Mouse (Mus musculus): ENCODE data around the gene Kif17. TPM values are rescaled to one million over a fixed set of nuclear protein-coding genes. Genes with fewer than 3 reads are reported as not detected.

Gene Kif17
- total RNA-seq, 1 experiment, result 0.40 TPM

DNA sequence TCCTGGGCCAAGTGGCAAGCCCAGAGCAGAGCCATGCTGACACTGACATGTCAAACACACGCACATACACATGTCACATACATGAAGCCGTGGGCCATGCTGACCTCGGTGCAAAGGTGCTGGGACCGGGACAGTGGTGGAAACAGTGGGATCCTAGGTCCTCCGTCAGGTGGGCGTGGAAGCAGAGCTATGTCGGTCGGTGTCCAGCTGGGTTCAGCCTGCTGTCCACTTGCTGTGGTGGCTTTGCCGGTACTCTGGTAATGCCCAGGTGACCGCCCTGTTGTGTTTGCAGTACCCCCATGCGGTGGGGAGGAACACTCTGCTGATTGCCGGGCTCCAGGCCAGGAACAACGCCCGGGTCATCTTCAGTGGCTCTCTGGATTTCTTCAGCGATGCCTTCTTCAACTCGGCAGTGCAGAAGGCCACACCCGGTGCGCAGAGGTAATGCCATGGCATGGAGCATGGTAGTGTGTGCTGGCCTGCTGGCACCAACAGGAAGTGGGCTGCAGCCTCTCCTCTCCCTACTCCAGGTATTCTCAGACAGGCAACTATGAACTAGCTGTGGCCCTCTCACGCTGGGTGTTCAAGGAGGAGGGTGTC is 60.2 kb downstream of the Kif17 start:
- peaks cover 54% of the 10 kb centered on the region for H3K36me3 ChIP-seq (ENCODE audit: control insufficient read depth, insufficient read depth, low read length, poor library complexity, severe bottlenecking)
- in situ Hi-C loops (cut with MboI; ENCODE audit: low sequenced_read_pairs in 2 of 2, unreplicated experiment in 2 of 2), result loop anchor here in 1 of 2 experiments (10.0 kb wide), 1 partner anchor 346 kb away; no protein-coding TSS in a partner anchor
- H3K9me3 ChIP-seq (ENCODE audit: control insufficient read depth, insufficient read depth, low read depth, low read length), result no peaks in the 10 kb centered on the region
- no peak overlapping the region for H3K27ac ChIP-seq (ENCODE audit: insufficient read depth, low read depth, low read length, poor library complexity, severe bottlenecking)
- H3K4me1 ChIP-seq (ENCODE audit: control insufficient read depth in 2 of 2, insufficient read depth in 2 of 2, low read length in 2 of 2, poor library complexity in 1 of 2), result peaks cover 5% of the 10 kb centered on the region in 2 experiments; a peak in 2 of 4 replicates
- no peak overlapping the region for H3K9ac ChIP-seq (ENCODE audit: insufficient read depth, low read depth, low read length, poor library complexity, severe bottlenecking)
- no peak overlapping the region for H3K4me3 ChIP-seq (ENCODE audit: insufficient read depth in 1 of 2, low read depth in 1 of 2, low read length in 2 of 2, poor library complexity in 1 of 2, severe bottlenecking in 1 of 2)
- TF ChIP-seq ZNF384 (IDR thresholded peaks at IDR 0.05; ENCODE audit: low read depth, low read length) (no peak), HCFC1 (IDR thresholded peaks at IDR 0.05; ENCODE audit: borderline replicate concordance, insufficient read depth, low read length) (no peak)
- DNase-seq (ENCODE audit: low read depth, low spot score), result no peak

DNA sequence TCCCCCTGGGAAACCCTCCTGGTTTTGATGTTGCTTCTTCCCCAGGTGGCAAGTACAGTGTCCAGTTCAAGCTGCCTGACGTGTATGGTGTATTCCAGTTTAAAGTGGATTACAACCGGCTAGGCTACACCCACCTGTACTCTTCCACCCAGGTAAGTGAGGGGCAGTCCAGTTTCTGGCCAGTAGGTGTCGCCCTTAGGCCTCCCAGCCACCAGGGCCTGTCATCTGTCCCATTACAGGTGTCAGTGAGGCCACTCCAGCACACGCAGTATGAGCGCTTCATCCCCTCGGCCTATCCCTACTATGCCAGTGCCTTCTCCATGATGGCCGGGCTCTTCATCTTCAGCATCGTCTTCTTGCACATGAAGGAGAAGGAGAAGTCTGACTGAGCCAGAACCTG is 61.4 kb downstream of the Kif17 start:
- no peaks in the 10 kb centered on the region for H3K9me3 ChIP-seq (ENCODE audit: control insufficient read depth, insufficient read depth, low read depth, low read length)
- DNase-seq (ENCODE audit: low read depth, low spot score), result peak; percentile 49
- no peak for TF ChIP-seq ZNF384 (IDR thresholded peaks at IDR 0.05; ENCODE audit: low read depth, low read length)
- TF ChIP-seq HCFC1 (IDR thresholded peaks at IDR 0.05; ENCODE audit: borderline replicate concordance, insufficient read depth, low read length), result no peak
- no peak for TF ChIP-seq MAFK (IDR thresholded peaks at IDR 0.05; ENCODE audit: insufficient read depth, low read depth, low read length)
- no peak for TF ChIP-seq ZC3H11A (IDR thresholded peaks at IDR 0.05; ENCODE audit: borderline replicate concordance, low read depth, low read length)
- no peak for TF ChIP-seq CHD2 (IDR thresholded peaks at IDR 0.05; ENCODE audit: low read depth, low read length)
- H3K4me3 ChIP-seq (ENCODE audit: insufficient read depth in 1 of 2, low read depth in 1 of 2, low read length in 2 of 2, poor library complexity in 1 of 2, severe bottlenecking in 1 of 2), result no peak overlapping the region
- H3K4me1 ChIP-seq (ENCODE audit: control insufficient read depth in 2 of 2, insufficient read depth in 2 of 2, low read length in 2 of 2, poor library complexity in 1 of 2), result peaks cover 0 to 2% of the 10 kb centered on the region in 2 experiments; a peak in 1 of 4 replicates
- in situ Hi-C loops (cut with MboI; ENCODE audit: low sequenced_read_pairs in 2 of 2, unreplicated experiment in 2 of 2), result loop anchor here in 1 of 2 experiments (10.0 kb wide), 1 partner anchor 347 kb away; no protein-coding TSS in a partner anchor
- no peak overlapping the region for H3K9ac ChIP-seq (ENCODE audit: insufficient read depth, low read depth, low read length, poor library complexity, severe bottlenecking)
- no peak overlapping the region for H3K27ac ChIP-seq (ENCODE audit: insufficient read depth, low read depth, low read length, poor library complexity, severe bottlenecking)
- H3K36me3 ChIP-seq (ENCODE audit: control insufficient read depth, insufficient read depth, low read length, poor library complexity, severe bottlenecking), result peaks cover 53% of the 10 kb centered on the region

DNA sequence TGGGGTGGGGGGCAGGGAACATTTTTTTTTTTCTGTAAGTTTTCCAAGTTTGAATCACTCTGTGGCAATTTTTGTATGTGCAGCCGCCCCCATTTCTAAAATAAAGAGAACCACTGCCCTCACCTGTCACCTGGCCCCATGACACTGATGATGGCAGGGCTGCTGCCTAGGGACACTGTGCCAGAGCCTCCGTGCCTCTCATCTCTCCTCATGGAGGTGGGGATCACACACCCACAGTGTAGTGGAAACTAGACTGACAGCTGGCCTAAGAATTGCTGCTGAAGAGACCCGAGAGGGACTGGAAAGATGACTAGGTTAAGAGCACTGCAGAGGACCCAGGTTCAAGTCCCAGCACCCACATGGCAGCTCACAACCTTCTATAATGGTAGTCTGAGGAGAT is 61.9 kb downstream of the Kif17 start:
- peaks cover 51% of the 10 kb centered on the region for H3K36me3 ChIP-seq (ENCODE audit: control insufficient read depth, insufficient read depth, low read length, poor library complexity, severe bottlenecking)
- no peak for TF ChIP-seq CHD2 (IDR thresholded peaks at IDR 0.05; ENCODE audit: low read depth, low read length)
- no peak for TF ChIP-seq HCFC1 (IDR thresholded peaks at IDR 0.05; ENCODE audit: borderline replicate concordance, insufficient read depth, low read length)
- no peak for TF ChIP-seq MAFK (IDR thresholded peaks at IDR 0.05; ENCODE audit: insufficient read depth, low read depth, low read length)
- TF ChIP-seq ZNF384 (IDR thresholded peaks at IDR 0.05; ENCODE audit: low read depth, low read length), result no peak
- no peak for TF ChIP-seq ZC3H11A (IDR thresholded peaks at IDR 0.05; ENCODE audit: borderline replicate concordance, low read depth, low read length)

DNA sequence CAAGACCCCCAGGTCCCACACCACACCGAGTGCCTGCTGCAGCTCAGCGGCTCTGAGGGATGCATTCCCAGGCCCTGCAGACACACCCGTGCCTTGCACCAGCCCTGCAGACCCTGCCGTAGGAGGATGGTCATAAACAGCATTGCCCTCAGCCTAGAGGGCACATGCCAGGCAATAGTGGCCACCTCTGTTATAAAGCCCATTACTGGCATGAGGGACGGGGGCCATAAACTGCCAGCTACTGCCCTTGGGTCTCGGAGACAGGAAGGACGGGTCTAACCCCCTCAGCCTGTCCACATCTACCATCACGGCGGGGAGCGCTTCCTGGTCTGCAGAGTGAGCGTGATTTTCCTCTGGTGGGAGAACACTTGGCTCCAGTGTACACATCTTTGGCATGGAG is 62.8 kb downstream of the Kif17 start:
- no peak for DNase-seq (ENCODE audit: low read depth, low spot score)
- Histone ChIP-seq H3K4me3 (ENCODE audit: insufficient read depth in 1 of 2, low read depth in 1 of 2, low read length in 2 of 2, poor library complexity in 1 of 2, severe bottlenecking in 1 of 2) (no peak overlapping the region), H3K4me1 (ENCODE audit: control insufficient read depth in 2 of 2, insufficient read depth in 2 of 2, low read length in 2 of 2, poor library complexity in 1 of 2) (peaks cover 0 to 2% of the 10 kb centered on the region in 2 experiments; a peak in 1 of 4 replicates), H3K9me3 (ENCODE audit: control insufficient read depth, insufficient read depth, low read depth, low read length) (no peaks in the 10 kb centered on the region), H3K27ac (ENCODE audit: insufficient read depth, low read depth, low read length, poor library complexity, severe bottlenecking) (no peak overlapping the region), H3K9ac (ENCODE audit: insufficient read depth, low read depth, low read length, poor library complexity, severe bottlenecking) (no peak overlapping the region), H3K36me3 (ENCODE audit: control insufficient read depth, insufficient read depth, low read length, poor library complexity, severe bottlenecking) (peaks cover 43% of the 10 kb centered on the region)
- in situ Hi-C loops (cut with MboI; ENCODE audit: low sequenced_read_pairs in 2 of 2, unreplicated experiment in 2 of 2), result loop anchor here in 1 of 2 experiments (10.0 kb wide), 1 partner anchor 348 kb away; no protein-coding TSS in a partner anchor
- TF ChIP-seq CHD2 (IDR thresholded peaks at IDR 0.05; ENCODE audit: low read depth, low read length), result no peak
- no peak for TF ChIP-seq ZNF384 (IDR thresholded peaks at IDR 0.05; ENCODE audit: low read depth, low read length)
- TF ChIP-seq MAFK (IDR thresholded peaks at IDR 0.05; ENCODE audit: insufficient read depth, low read depth, low read length), result no peak
- no peak for TF ChIP-seq HCFC1 (IDR thresholded peaks at IDR 0.05; ENCODE audit: borderline replicate concordance, insufficient read depth, low read length)
- TF ChIP-seq ZC3H11A (IDR thresholded peaks at IDR 0.05; ENCODE audit: borderline replicate concordance, low read depth, low read length), result no peak

More for the DNA sequence above, 61.9 kb downstream of the Kif17 start:
- Histone ChIP-seq H3K27ac (ENCODE audit: insufficient read depth, low read depth, low read length, poor library complexity, severe bottlenecking) (no peak overlapping the region), H3K4me1 (ENCODE audit: control insufficient read depth in 2 of 2, insufficient read depth in 2 of 2, low read length in 2 of 2, poor library complexity in 1 of 2) (peaks cover 0 to 2% of the 10 kb centered on the region in 2 experiments; a peak in 1 of 4 replicates), H3K4me3 (ENCODE audit: insufficient read depth in 1 of 2, low read depth in 1 of 2, low read length in 2 of 2, poor library complexity in 1 of 2, severe bottlenecking in 1 of 2) (no peak overlapping the region), H3K9ac (ENCODE audit: insufficient read depth, low read depth, low read length, poor library complexity, severe bottlenecking) (no peak overlapping the region), H3K9me3 (ENCODE audit: control insufficient read depth, insufficient read depth, low read depth, low read length) (no peaks in the 10 kb centered on the region)
- DNase-seq (ENCODE audit: low read depth, low spot score), result no peak
- in situ Hi-C loops (cut with MboI; ENCODE audit: low sequenced_read_pairs in 2 of 2, unreplicated experiment in 2 of 2), result loop anchor here in 1 of 2 experiments (10.0 kb wide), 1 partner anchor 347 kb away; no protein-coding TSS in a partner anchor
